ENCODE assay signal across 7 mouse cellular contexts in genomic region chr5:124111742-124112497, GRCm38 (mm10). TPM values are rescaled to one million over a fixed set of nuclear protein-coding genes. Genes with fewer than 3 reads are reported as not detected.
DNase-seq lines count a peak whose midpoint lies in the region; ATAC-seq lines count a peak whose summit lies in the region.

Gene Ogfod2, plus strand, starts transcription at chr5:124112297.

- peak within 1 kb of the TSS; percentile 93 for H3K4me2 ChIP-seq in intestine, embryonic 16.5 days (ENCODE audit: low read depth, low read length)
- H3K4me2 ChIP-seq in midbrain, embryonic 11.5 days, result peak within 1 kb of the TSS; percentile 73

- peaks cover 20% of the 10 kb centered on the region for H3K4me1 ChIP-seq in intestine, embryonic 16.5 days (ENCODE audit: control insufficient read depth, insufficient read depth, low read length)
- peaks cover 15% of the 10 kb centered on the region for H3K4me1 ChIP-seq in midbrain, embryonic 11.5 days (ENCODE audit: control insufficient read depth, insufficient read depth, low read length)

- peak; percentile 91 for DNase-seq in adrenal gland, adult 8-10 months
- DNase-seq in embryo, embryonic 9.5 days (ENCODE audit: extremely low spot score), result peak; percentile 97
- DNase-seq in gastrocnemius, postnatal 4 days (ENCODE audit: low spot score in 2 of 2), result peak; percentile 93 to 94
- DNase-seq in left cerebral cortex, postnatal 36 days (ENCODE audit: low spot score in 2 of 2), result peak; percentile 91 to 93
- peak; percentile 99 for DNase-seq in midbrain, embryonic 11.5 days (ENCODE audit: low spot score, missing footprints)
- DNase-seq in skeletal muscle tissue, adult 2 months (ENCODE audit: low read depth, low spot score), result peak; percentile 97

- no peaks in the 10 kb centered on the region for H3K9me3 ChIP-seq in intestine, embryonic 16.5 days (ENCODE audit: control insufficient read depth, low read length)
- H3K9me3 ChIP-seq in midbrain, embryonic 11.5 days (ENCODE audit: control insufficient read depth, low read length), result no peaks in the 10 kb centered on the region

- H3K36me3 ChIP-seq in intestine, embryonic 16.5 days (ENCODE audit: control insufficient read depth, insufficient read depth, low read length), result no peaks in the 10 kb centered on the region
- H3K36me3 ChIP-seq in midbrain, embryonic 11.5 days (ENCODE audit: control insufficient read depth, insufficient read depth, low read length), result no peaks in the 10 kb centered on the region

- peak within 1 kb of the TSS; percentile 90 for H3K9ac ChIP-seq in intestine, embryonic 16.5 days (ENCODE audit: low read depth, low read length)
- H3K9ac ChIP-seq in midbrain, embryonic 11.5 days (ENCODE audit: low read length), result peak within 1 kb of the TSS; percentile 77

- WGBS in intestine, embryonic 16.5 days, result under 1% methylated on average over 66 of the region's 66 CpGs
- under 1% methylated on average over 65 of the region's 66 CpGs for WGBS in midbrain, embryonic 11.5 days

- peak; percentile 98 for ATAC-seq in intestine, embryonic 16.5 days
- ATAC-seq in midbrain, embryonic 11.5 days (ENCODE audit: low FRiP score), result peak; percentile 94

- intact Hi-C loops in left cerebral cortex, postnatal 36 days (cut with DNase I), result no loop called here

- H3K27me3 ChIP-seq in intestine, embryonic 16.5 days (replicated peaks; ENCODE audit: control insufficient read depth, insufficient read depth, low read length), result no peaks in the 10 kb centered on the region
- no peaks in the 10 kb centered on the region for H3K27me3 ChIP-seq in midbrain, embryonic 11.5 days (ENCODE audit: control insufficient read depth, insufficient read depth, low read length)

- H3K27ac ChIP-seq in intestine, embryonic 16.5 days (ENCODE audit: low read length), result peak within 1 kb of the TSS; percentile 88
- H3K27ac ChIP-seq in midbrain, embryonic 11.5 days (ENCODE audit: low read depth, low read length), result peak within 1 kb of the TSS; percentile 67

- peak within 1 kb of the TSS; percentile 94 for H3K4me3 ChIP-seq in intestine, embryonic 16.5 days (ENCODE audit: low read length)
- H3K4me3 ChIP-seq in midbrain, embryonic 11.5 days (ENCODE audit: low read depth, low read length), result peak within 1 kb of the TSS; percentile 94

RNA-seq across cellular contexts. Expression of gene Ogfod2, which starts in this region (rescaled TPM):
- 10 to 100 TPM; 51.2 to 59.3 (median 55.6) TPM for total RNA-seq in adrenal gland, adult 8-10 months (2022)
- 10 to 100 TPM in 1 of 2 experiments, 1 to 10 TPM in 1; 9.0 to 11.2 TPM for total RNA-seq in gastrocnemius, postnatal 4 days (2021)
- polyA plus RNA-seq in intestine, embryonic 16.5 days (2015; fragmentation: Nextera tagmentation; extraction: Ambion mirVana), result 30.5 and 33.6 TPM in 2 replicates
- 10 to 100 TPM; 37.3 to 37.8 TPM for total RNA-seq in left cerebral cortex, postnatal 36 days (2021)
- polyA plus RNA-seq in midbrain, embryonic 11.5 days (2014; fragmentation: Nextera tagmentation; extraction: Ambion mirVana), result 10.4 and 11.4 TPM in 2 replicates

Comparison
In these comparisons a context has a peak if more than half of its experiments do, and no peak if none do; other contexts are left out.
1. Peak in every context shown above with its lines: DNase-seq, ATAC-seq, H3K4me3 ChIP-seq and H3K27ac ChIP-seq.